Mouse (Mus musculus) liver (tissue): ENCODE data around the gene Serpina12.

Experiments
- DNase-seq: peaks from one replicate; pipeline ENCODE4 v3.0.0-alpha.2; 2020; ENCODE audit warnings: mixed read lengths

Serpina12 gene

GRCm38 (mm10) chr12:104044343-104044742, at the start of gene Serpina12:
Gene Serpina12 (minus strand): TSS chr12:104044443.
- DNase-seq = no peak

- no peak for DNase-seq
These were observed 47.1 kb upstream of the Serpina12 start for GRCm38 (mm10) chr12:104091303-104091702.

GRCm38 (mm10) chr12:104090119-104090518, 45.9 kb upstream of the Serpina12 start:
- no peak for DNase-seq

GRCm38 (mm10) chr12:104072286-104072685, 28.0 kb upstream of the Serpina12 start:
- DNase-seq = no peak

- no peak for DNase-seq
These were observed 27.5 kb upstream of the Serpina12 start for GRCm38 (mm10) chr12:104071708-104072107.

GRCm38 (mm10) chr12:104069620-104070019, 25.4 kb upstream of the Serpina12 start:
- DNase-seq = peak; percentile 74

GRCm38 (mm10) chr12:104067549-104067948, 23.3 kb upstream of the Serpina12 start:
- peak; percentile 8 for DNase-seq

- peak; percentile 53 for DNase-seq
These were observed 22.0 kb upstream of the Serpina12 start for GRCm38 (mm10) chr12:104066241-104066640.

GRCm38 (mm10) chr12:104064996-104065395, 20.8 kb upstream of the Serpina12 start:
- no peak for DNase-seq

GRCm38 (mm10) chr12:104064532-104064931, 20.3 kb upstream of the Serpina12 start:
- no peak for DNase-seq

GRCm38 (mm10) chr12:104061862-104062261, 17.6 kb upstream of the Serpina12 start:
- DNase-seq = no peak

- DNase-seq = no peak
These were observed 15.9 kb upstream of the Serpina12 start for GRCm38 (mm10) chr12:104060126-104060525.

- DNase-seq = no peak
These were observed 13.3 kb upstream of the Serpina12 start for GRCm38 (mm10) chr12:104057531-104057930.

- no peak for DNase-seq
These were observed 12.8 kb upstream of the Serpina12 start for GRCm38 (mm10) chr12:104057050-104057449.

GRCm38 (mm10) chr12:104055755-104056154, 11.5 kb upstream of the Serpina12 start:
- DNase-seq = no peak

- DNase-seq = no peak
These were observed 9.8 kb upstream of the Serpina12 start for GRCm38 (mm10) chr12:104053995-104054394.

- no peak for DNase-seq
These were observed 1.5 kb upstream of the Serpina12 start for GRCm38 (mm10) chr12:104045713-104046112.

- no peak for DNase-seq
These were observed 1.5 kb downstream of the Serpina12 start for GRCm38 (mm10) chr12:104042753-104043152.

GRCm38 (mm10) chr12:104041401-104041800, 2.8 kb downstream of the Serpina12 start:
- no peak for DNase-seq

- no peak for DNase-seq
These were observed 6.1 kb downstream of the Serpina12 start for GRCm38 (mm10) chr12:104038181-104038580.

GRCm38 (mm10) chr12:104033752-104034151, 10.5 kb downstream of the Serpina12 start:
- no peak for DNase-seq

GRCm38 (mm10) chr12:104029986-104030385, 14.3 kb downstream of the Serpina12 start:
- DNase-seq = peak; percentile 7

- no peak for DNase-seq
These were observed 29.0 kb downstream of the Serpina12 start for GRCm38 (mm10) chr12:104015280-104015679.

- DNase-seq = no peak
These were observed 30.6 kb downstream of the Serpina12 start, which contains the start of gene Serpina9 for GRCm38 (mm10) chr12:104013620-104014019. Gene Serpina9 (minus strand): TSS chr12:104013755.

GRCm38 (mm10) chr12:104004689-104005088, 39.6 kb downstream of the Serpina12 start:
- no peak for DNase-seq

GRCm38 (mm10) chr12:104003238-104003612, 41.0 kb downstream of the Serpina12 start:
- DNase-seq = no peak
